Mouse (Mus musculus): ENCODE results near the gene Tnnt3.

- TF ChIP-seq CTCF (IDR thresholded peaks at IDR 0.05; ENCODE audit: control insufficient read depth, insufficient read depth, low read length) (no peak), POLR2A (IDR thresholded peaks at IDR 0.05; ENCODE audit: borderline replicate concordance, control insufficient read depth, low read depth, low read length) (no peak)
Observed at GRCm38 (mm10) chr7:142496158-142496557, 2.5 kb upstream of the Tnnt3 start.
